Mouse (Mus musculus) gastrocnemius, postnatal 4 days (tissue): ENCODE results near the gene Tex22. TPM values are rescaled to one million over a fixed set of nuclear protein-coding genes. Genes with fewer than 3 reads are reported as not detected.

Experiments
- DNase-seq, 2 experiments: peaks; one replicate each; pipeline ENCODE4 v3.0.0; 2021 to 2022; ENCODE audit warnings: low spot score in 2 of 2, mixed read lengths in 2 of 2
- total RNA-seq, 2 experiments: library from RNA; stranded (reverse); gene quantifications; 2 replicates each; pipeline ENCODE4 v1.2.3; 2021

Gene Tex22
- total RNA-seq, 2 experiments from 2014 or later: 0.65 to 1.0 TPM

- DNase-seq: no peak
Observed at GRCm38 (mm10) chr12:113051628-113052403, 22.5 kb upstream of the Tex22 start.

GRCm38 (mm10) chr12:113056089-113056488 lies 18.2 kb upstream of the Tex22 start:
- DNase-seq: no peak

GRCm38 (mm10) chr12:113060178-113060577 lies 14.1 kb upstream of the Tex22 start:
- DNase-seq: no peak

- DNase-seq: no peak
Observed at GRCm38 (mm10) chr12:113061606-113062005, 12.7 kb upstream of the Tex22 start.

- no peak for DNase-seq
Observed at GRCm38 (mm10) chr12:113062201-113062600, 12.1 kb upstream of the Tex22 start.

- no peak for DNase-seq
Observed at GRCm38 (mm10) chr12:113063700-113064099, 10.6 kb upstream of the Tex22 start.

GRCm38 (mm10) chr12:113068002-113068401 lies 6.3 kb upstream of the Tex22 start:
- no peak for DNase-seq

- no peak for DNase-seq
Observed at GRCm38 (mm10) chr12:113069389-113069788, 4.9 kb upstream of the Tex22 start.

- no peak for DNase-seq
Observed at GRCm38 (mm10) chr12:113071321-113071720, 3.0 kb upstream of the Tex22 start.

GRCm38 (mm10) chr12:113071827-113072226 lies 2.5 kb upstream of the Tex22 start:
- DNase-seq: no peak

GRCm38 (mm10) chr12:113073420-113074328 lies 628 bp upstream of the Tex22 start:
- peak in 1 of 2 experiments; percentile 37 for DNase-seq

GRCm38 (mm10) chr12:113075063-113075454 lies 757 bp downstream of the Tex22 start:
- DNase-seq: peak; percentile 68 to 87

- no peak for DNase-seq
Observed at GRCm38 (mm10) chr12:113075486-113075885, 1.2 kb downstream of the Tex22 start.

- no peak for DNase-seq
Observed at GRCm38 (mm10) chr12:113087276-113087675, 13.0 kb downstream of the Tex22 start.

GRCm38 (mm10) chr12:113088026-113088425 lies 13.7 kb downstream of the Tex22 start:
- no peak for DNase-seq

GRCm38 (mm10) chr12:113089107-113089506 lies 14.8 kb downstream of the Tex22 start:
- DNase-seq: no peak

- no peak for DNase-seq
Observed at GRCm38 (mm10) chr12:113090053-113090452, 15.8 kb downstream of the Tex22 start.

GRCm38 (mm10) chr12:113097040-113097439 lies 22.7 kb downstream of the Tex22 start:
- no peak for DNase-seq

GRCm38 (mm10) chr12:113097749-113098281 lies 23.5 kb downstream of the Tex22 start, which contains the start of gene Mta1:
Gene Mta1 (plus strand): TSS chr12:113098278.
- peak in 1 of 2 experiments; percentile 59 for DNase-seq

- DNase-seq: peak in 1 of 2 experiments; percentile 35
Observed at GRCm38 (mm10) chr12:113098530-113099151, 24.3 kb downstream of the Tex22 start.
